Mouse (Mus musculus) cerebellum, adult 2 months (tissue): Measurements from ENCODE around the gene Ttyh3. TPM values are rescaled to one million over a fixed set of nuclear protein-coding genes. Genes with fewer than 3 reads are reported as not detected.

Source experiments
- DNase-seq, 2 experiments: peaks; one replicate each; pipeline ENCODE4 v3.0.0; 2021
- H3K27ac ChIP-seq: fragments of 200-500 bp; 2 replicates; pipeline ENCODE4 v1.5.1; 2012; ENCODE audit warnings: low read length, control low read depth, inconsistent platforms; ENCODE audit not compliant: insufficient read depth
- H3K27me3 ChIP-seq: fragments of 200-500 bp; 2 replicates; pipeline ENCODE4 v1.6.1; 2012; ENCODE audit warnings: inconsistent platforms, mild to moderate bottlenecking, low read length, moderate library complexity; ENCODE audit not compliant: control insufficient read depth, insufficient read depth
- H3K4me1 ChIP-seq: fragments of 200-500 bp; 2 replicates; pipeline ENCODE4 v1.6.1; 2011; ENCODE audit warnings: low read length; ENCODE audit not compliant: control insufficient read depth, insufficient read depth
- H3K4me3 ChIP-seq: fragments of 200-500 bp; replicated peaks from 2 replicates; pipeline ENCODE3; 2011; ENCODE audit warnings: mild to moderate bottlenecking, low read depth, low read length, control low read depth; ENCODE audit not compliant: insufficient read depth
- CTCF ChIP-seq: fragments of 200-500 bp; IDR thresholded peaks from 2 replicates; pipeline ENCODE4 v1.5.1; 2011; ENCODE audit warnings: low read depth, mild to moderate bottlenecking, control low read depth, low read length, moderate library complexity, borderline replicate concordance; ENCODE audit not compliant: insufficient read depth
- POLR2A ChIP-seq: fragments of 200-500 bp; IDR thresholded peaks from 2 replicates; pipeline ENCODE4 v1.6.1; 2011; ENCODE audit warnings: low read length, control low read depth, borderline replicate concordance; ENCODE audit not compliant: insufficient read depth
- WGBS: fragments of 180-500 bp; shearing (Covaris S2); methylation state at CpG from one replicate; pipeline ENCODE4 v1.1.7; 2018; 5-methylcytosine and 5-hydroxymethylcytosine counted together
- polyA plus RNA-seq: library from polyadenylated mRNA; depleted of rRNA; stranded (reverse); fragments of >200 nt; gene quantifications from 2 replicates; pipeline ENCODE4 v1.2.3, GENCODE M21; 2012

Gene Ttyh3
- polyA plus RNA-seq, 1 experiment, result 86.0 TPM

DNA sequence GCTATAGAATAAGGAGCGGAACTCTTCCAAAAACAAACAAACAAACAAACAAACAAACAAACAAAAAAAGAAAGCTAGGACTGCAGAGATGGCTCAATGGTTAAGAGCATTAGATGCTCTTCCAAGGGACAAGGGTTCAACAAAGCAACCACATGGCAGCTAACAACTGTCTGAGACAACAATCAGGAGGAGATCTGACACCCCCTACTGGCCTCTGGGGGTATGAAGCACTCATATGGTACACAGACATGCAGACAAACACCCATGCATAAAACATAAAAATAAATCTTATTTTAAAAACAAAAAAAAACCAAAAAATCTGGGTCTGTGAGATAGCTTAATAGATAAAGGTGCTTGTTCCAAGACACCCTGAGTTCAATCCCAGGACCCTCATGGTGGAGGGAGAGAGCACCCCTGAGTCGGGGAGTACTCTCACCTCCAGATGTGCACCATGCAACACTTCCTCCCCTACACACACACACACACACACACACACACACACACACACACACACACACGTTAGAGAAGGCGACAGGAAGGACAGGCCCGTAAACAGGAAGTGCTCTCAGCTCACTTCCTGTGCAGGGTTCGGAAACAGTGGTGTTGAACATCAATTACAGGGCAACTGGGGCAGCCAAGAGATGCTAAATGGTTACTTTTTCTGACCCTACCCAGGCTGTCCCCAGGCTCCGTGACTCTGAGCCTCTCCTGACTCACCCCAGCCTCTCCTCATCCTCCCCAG lies 12.3 kb downstream of the Ttyh3 start:
- Histone ChIP-seq H3K4me3 (no peak overlapping the region), H3K4me1 (peaks cover 41% of the 10 kb centered on the region), H3K27me3 (no peaks in the 10 kb centered on the region), H3K27ac (no peak overlapping the region)
- TF ChIP-seq CTCF (no peak), POLR2A (no peak)
- DNase-seq, result no peak
- WGBS, result 85% methylated on average over 7 of the region's 7 CpGs

DNA sequence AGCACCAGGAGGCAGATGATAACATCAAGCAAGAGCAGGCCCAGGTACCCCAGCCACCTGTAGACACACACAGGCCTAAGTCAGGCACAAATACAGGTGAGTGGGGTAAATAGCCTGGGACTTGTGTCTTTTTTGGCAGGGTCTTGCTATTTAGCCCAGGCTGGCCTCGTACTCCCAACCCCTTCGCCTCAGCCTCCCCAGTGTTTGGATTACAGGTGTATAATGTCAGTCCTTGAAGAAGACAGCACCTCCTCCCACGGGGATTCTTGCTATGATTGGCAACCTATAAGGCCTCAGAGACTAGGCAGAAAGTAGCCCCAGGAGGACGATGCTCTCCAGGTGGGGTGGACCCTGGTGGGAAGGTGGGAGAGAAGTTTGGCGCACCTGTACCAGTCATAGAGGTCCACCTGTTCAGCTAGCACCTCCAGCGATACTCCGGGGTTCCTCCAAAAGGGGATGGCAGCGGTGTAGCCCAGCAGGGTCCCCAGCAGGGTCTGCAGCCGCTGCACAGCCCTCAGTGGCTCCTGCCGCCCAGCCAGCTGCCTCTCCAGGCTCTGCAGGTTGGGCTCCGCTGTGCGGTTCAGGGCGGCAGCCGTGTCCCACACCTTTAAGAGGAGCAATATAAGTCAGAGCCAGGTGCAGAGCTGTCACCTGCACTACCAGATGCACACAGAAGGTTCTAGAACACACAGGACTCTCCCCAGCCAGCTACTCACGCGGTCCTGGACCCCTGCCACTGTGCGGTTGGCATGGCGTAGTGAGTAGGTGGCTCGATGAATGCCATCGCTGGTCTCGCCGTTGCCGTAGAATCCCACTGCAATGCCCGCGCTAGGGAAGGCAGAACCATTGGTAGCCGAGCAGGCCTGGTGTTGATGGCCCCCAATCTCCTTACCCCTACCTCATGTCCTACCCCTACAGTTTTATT lies 13.8 kb downstream of the Ttyh3 start:
- Histone ChIP-seq H3K27ac (no peak overlapping the region), H3K27me3 (no peaks in the 10 kb centered on the region), H3K4me3 (no peak overlapping the region), H3K4me1 (peaks cover 34% of the 10 kb centered on the region)
- DNase-seq, result no peak
- 61% methylated on average over 26 of the region's 26 CpGs for WGBS
- TF ChIP-seq CTCF (no peak), POLR2A (no peak)

DNA sequence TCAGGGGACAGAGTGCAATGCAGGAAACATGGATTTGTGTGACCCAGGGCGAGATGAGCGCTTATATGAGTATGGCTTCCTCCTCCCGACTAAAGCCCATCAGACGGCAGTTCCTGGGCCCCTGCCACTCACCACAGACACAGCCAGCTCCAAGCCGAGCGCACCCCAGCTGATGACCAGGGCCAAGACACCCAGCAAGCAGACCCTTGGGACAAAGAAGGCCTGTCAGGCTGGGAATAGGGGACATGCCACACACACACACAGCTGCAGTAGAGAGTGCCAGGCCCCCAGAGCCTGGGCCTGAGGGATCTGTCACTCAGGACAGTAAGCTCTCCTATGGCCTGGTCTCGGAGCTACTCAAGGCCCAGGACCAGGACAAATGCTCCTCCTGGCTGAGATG lies 15.4 kb downstream of the Ttyh3 start:
- TF ChIP-seq POLR2A (no peak), CTCF (no peak)
- H3K4me3 ChIP-seq, result no peak overlapping the region
- no peak for DNase-seq
- 72% methylated on average over 7 of the region's 7 CpGs for WGBS
- H3K27ac ChIP-seq, result no peak overlapping the region
- peaks cover 26% of the 10 kb centered on the region for H3K4me1 ChIP-seq
- no peaks in the 10 kb centered on the region for H3K27me3 ChIP-seq

DNA sequence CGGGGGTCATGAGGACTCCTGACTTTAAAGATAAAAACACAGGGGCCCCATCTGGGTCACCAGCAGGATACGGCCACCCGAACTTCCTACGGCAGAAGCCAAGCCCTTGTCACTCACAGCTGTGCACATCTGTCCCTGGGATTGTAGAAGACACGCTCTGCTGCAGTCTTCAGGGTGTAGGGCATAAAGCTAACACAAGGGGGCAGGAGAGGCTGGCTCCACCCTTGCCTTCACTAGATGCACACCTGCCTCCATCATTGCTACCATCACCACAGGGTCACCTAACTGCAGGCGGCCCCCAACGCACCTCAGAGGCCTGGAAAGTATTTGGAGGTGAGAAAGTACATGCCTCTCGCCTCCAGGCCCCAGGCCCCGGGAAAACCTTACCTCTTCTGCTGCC lies 19.8 kb downstream of the Ttyh3 start:
- no peak for DNase-seq
- Histone ChIP-seq H3K27me3 (no peaks in the 10 kb centered on the region), H3K4me3 (no peak overlapping the region), H3K27ac (no peak overlapping the region), H3K4me1 (no peaks in the 10 kb centered on the region)
- WGBS, result 95% methylated on average over 9 of the region's 9 CpGs
- TF ChIP-seq POLR2A, result no peak
- TF ChIP-seq CTCF, result peak; percentile 44; the same call in 1 of the 2 replicates

DNA sequence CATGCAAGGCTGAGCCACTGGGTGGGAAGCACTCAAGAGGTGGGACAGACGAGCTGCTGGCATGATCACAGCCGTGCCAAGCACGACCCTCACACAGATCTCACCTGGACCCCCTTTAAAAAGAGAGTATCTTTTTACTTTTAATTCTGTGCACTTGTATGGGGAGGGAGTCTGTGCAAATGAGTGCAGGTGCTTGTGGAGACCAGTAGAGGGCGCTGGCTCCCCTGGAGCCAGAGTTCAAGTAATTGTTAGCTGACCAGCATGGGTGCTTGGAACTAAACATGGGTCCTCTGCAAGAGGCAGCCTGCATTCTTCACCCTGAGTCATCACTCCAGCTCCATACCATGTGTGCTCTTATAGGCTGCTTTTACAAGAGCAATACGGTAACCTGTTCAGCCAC lies 21.3 kb downstream of the Ttyh3 start:
- 90% methylated on average over 5 of the region's 5 CpGs for WGBS
- TF ChIP-seq POLR2A (no peak), CTCF (no peak; the same call in 1 of the 2 replicates)
- Histone ChIP-seq H3K27ac (no peak overlapping the region), H3K4me1 (no peaks in the 10 kb centered on the region), H3K4me3 (no peak overlapping the region), H3K27me3 (no peaks in the 10 kb centered on the region)
- DNase-seq, result no peak

DNA sequence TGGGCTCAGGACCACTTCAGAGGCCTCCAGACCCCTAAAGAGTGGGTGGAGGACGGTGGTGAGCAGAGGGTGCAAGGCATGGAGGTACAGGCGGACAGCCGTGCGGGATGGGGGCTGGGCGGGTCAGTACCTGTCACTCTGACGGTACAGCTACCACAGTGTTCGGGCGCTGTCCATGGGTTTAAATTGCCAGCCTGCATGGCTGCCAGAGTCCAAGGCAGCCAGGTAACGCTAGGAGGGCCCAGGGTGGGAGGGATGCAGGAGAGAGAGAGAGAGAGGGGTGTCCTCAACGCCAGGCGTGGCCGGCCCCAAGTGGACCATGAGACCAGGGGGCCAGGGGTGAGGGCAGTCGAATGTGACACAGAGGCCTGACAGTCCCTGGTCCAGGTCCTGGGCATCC lies 23.9 kb downstream of the Ttyh3 start:
- no peaks in the 10 kb centered on the region for H3K27me3 ChIP-seq
- no peak overlapping the region for H3K4me3 ChIP-seq
- no peak for DNase-seq
- 90% methylated on average over 13 of the region's 13 CpGs for WGBS
- H3K27ac ChIP-seq, result no peak overlapping the region
- no peaks in the 10 kb centered on the region for H3K4me1 ChIP-seq
- TF ChIP-seq POLR2A (no peak), CTCF (no peak)

DNA sequence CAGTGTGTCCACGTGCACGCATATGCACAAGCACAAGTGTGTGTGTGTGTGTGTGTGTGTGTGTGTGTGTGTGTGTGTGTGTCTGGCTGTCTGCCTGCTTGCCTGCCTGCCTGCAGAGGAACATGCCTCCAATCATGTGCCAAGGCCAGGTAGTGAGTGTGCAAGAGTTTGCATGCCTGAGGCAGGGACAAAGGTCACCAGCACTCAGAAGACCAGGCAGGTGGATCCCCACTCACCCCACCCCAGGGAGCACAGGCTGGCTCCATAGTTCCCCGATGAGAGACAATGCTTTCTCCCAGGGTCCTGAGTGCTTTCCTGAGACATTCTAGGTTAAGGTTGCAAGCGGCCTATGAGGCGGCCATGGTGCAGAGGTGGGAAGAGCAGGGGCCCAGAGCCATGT lies 24.6 kb downstream of the Ttyh3 start:
- Histone ChIP-seq H3K27me3 (no peaks in the 10 kb centered on the region), H3K27ac (no peak overlapping the region), H3K4me1 (no peaks in the 10 kb centered on the region), H3K4me3 (no peak overlapping the region)
- TF ChIP-seq POLR2A (no peak), CTCF (no peak)
- no peak for DNase-seq
- 74% methylated on average over 5 of the region's 5 CpGs for WGBS

DNA sequence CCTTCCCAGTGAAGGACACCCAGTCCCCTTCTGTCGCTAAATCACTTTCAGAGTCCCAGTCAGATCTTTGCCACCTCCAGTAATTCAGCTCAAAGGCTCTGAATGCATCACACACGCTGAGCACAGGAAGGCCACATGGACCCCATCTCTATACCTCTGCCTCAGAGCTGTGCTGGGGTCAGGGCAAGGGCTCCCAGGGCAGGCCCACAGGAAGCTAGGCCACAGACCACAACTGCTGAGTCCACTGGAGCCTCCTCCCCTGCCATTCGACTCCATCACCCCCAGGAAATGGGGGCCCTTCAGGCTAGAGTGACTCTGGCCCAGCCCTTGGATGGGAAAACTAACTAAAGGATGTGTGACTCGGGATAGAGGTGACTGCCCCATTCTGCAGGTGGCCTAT lies 25.0 kb downstream of the Ttyh3 start:
- WGBS, result 73% methylated on average over 4 of the region's 4 CpGs
- TF ChIP-seq CTCF, result no peak
- TF ChIP-seq POLR2A, result no peak
- DNase-seq, result no peak
- Histone ChIP-seq H3K27ac (no peak overlapping the region), H3K4me3 (no peak overlapping the region), H3K27me3 (no peaks in the 10 kb centered on the region), H3K4me1 (no peaks in the 10 kb centered on the region)
